Mouse (Mus musculus) hindlimb bud, embryonic 11.5 days (tissue): ENCODE results near the gene Naip5.
"Not testable (repeated sequence)": the region's sequence is repeated elsewhere in the genome, so short reads cannot be mapped to it uniquely, and the experiment has no call there.

Source experiments
- DNase-seq: peaks from one replicate; pipeline ENCODE4 v3.0.0-alpha.2; 2012; ENCODE audit warnings: low read depth, low spot score; ENCODE audit errors: extremely low spot score

Gene Naip5

DNA sequence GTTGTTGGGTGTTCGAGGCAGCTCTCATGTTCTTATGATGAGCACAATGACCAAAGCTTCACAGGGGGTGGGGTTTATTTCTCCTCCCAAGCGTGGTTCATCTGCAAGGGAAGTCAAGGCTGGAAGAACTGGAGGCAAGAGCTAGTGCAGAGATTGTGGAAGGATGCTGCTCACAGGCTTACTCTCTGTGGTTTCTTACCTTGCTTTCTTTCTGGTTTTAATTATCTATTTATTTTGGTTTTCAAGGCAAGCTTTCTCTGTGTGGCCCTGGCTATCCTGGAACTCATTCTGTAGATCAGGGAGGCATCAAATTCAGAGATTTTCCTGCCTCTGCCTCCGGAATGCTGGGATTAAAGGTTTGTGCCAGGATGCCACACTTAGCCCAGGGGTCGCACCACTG, at the start of gene Naip5:
Gene Naip5, minus strand, starts transcription at position 101 of the 400 bp plus-strand sequence.
- not testable (repeated sequence) for DNase-seq

DNA sequence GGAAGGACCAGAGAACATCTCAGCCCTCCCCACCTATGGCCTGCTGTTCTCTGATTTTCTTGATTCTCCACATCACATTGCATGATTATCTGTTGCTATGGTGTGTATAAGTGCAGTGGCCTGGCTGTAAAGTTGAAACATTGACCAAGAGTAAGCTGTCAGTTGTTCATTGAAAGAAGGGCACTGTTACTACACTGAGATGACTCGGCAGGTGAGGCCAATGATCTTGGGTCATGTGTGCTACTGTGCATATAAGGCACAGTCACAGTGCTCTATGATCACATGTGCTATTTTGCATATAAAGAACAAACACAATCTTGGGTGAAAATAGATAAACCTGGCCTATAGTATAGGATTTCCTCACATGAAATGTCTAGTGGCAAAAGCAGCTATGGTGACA, 38.5 kb upstream of the Naip5 start:
- no peak for DNase-seq

DNA sequence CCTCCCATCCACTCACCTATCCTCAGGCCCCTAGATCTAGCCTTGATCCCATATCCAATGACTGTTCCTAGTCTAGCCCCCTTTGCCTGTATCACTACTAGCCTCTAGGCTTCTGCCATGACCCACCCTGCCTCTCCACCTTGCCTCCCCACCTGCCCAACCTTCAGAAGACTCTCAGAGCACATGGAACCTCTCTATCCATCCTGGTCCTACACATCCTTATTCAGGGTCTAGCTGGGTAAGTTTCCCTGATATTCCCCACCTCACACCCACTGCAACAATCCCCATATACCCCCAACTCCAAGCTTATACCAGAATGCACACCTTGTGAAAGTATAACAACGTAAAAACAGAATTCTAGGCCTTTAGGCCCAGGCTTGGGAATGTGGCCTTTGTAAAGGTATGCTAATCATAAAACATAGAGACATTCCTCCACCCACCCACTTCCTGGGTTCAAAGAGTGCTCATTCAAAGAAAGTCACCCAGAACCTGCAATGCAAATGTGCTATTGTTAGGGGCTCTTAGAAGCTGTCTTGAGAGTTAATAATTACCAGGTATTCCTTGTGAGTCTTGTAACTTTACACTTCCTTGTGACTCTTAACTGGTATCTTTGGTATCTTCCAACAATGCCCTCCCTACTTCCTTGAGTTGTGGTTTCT, 25.5 kb upstream of the Naip5 start:
- DNase-seq = not testable (repeated sequence)

DNA sequence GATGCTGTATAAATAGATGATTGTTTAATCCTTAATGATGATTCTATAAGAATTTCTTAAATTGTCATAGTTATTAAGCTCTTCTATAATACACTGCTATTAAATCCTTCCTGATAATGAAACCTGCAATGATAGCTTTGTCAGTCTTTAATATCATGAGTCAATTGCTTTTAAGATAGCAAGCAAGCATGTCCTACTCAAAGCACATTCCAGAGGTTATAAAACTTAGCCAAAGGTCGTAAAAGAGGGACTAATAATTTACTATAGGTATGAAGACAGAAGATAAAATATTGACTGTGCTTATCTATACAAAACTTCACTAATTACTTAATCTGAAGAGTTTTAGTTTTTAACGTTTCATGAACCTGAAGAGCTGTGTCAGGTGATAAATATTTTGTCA, 10.9 kb upstream of the Naip5 start:
- DNase-seq = not testable (repeated sequence)

DNA sequence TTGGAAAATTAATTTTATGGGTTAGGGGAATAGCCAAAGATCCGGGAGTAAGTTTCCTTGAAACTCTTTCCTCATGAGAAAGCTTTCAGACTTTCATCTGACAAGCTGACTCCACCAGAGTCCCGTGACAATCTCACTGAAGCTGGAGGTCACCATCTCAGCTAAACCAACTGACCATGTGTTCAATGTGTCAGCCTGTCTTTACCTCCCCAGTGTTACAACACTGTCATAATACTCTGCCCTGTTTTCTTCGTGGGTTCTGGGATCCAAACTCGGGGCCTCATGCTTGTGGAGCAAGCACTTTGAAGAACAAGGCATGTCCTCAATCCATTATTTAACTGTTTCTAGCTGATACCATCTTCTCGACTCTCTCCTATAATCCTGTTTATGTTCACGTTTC, 9.8 kb upstream of the Naip5 start:
- DNase-seq = not testable (repeated sequence)

DNA sequence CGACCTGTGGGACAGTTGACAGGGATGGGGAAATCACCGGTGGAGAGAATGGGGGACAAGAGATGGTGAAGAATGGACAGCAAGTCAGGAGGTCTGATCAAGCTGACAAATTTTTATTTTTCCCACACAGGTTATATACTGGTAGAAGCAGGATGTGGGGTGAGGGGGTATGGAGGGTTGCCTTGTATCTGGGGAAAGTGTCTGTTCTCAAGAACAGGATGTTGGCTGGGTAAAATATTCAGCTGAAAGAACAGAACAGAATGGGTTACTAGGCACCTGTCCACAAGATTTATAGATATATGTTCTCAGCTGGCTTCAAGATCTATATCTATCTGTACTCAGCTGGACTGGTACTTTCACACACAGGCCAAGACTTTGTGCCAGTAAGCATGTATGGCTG, 5.8 kb upstream of the Naip5 start:
- DNase-seq = not testable (repeated sequence)

DNA sequence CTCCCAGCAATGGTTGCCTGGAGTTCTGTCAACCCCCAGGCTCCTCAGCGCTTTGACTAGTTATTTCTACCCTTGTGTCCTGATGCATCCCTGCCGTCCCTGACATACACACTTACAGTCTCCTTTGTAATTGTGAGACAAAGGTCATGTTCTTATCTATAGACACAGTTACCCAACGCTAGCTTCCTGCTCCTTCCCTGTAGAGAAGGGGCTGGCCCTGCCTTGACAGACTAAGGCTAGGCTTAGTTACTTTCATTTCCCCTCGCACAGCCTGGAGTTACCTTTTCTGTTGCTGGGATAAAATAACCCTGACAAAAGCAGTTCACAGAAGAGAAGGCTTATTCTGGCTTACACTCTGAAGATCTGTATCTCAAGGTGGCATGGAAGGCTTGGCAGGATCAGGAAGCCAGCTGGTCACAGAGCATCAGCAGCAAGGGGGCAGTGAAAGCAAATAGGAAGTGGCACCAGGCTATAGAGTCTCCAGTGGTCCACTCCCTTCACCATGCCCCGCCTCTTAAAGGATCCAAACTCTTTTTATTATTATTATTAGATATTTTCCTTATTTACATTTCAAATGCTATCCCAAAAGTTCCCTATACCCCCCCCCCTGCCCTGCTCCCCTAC, 885 bp upstream of the Naip5 start:
- not testable (repeated sequence) for DNase-seq

DNA sequence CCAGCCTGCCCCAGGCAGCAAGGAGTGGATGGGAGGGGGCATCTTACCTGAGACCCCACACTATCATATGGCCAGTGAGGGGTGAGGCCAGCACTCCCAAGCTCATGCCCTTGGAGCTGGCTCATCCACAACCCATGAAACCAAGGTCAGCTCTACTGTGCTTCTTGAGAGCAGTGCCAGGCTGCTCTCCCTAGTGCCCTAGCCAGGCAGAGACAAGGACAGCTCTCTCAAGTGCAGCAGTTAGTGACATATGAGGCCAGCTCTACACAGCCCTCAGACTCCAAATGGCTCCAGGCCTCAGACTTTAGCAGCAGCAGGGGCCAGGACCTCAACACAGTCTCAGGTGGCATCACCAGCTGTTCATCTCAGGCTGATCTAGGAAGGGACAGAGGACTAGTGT, 2.4 kb downstream of the Naip5 start:
- DNase-seq = no peak

DNA sequence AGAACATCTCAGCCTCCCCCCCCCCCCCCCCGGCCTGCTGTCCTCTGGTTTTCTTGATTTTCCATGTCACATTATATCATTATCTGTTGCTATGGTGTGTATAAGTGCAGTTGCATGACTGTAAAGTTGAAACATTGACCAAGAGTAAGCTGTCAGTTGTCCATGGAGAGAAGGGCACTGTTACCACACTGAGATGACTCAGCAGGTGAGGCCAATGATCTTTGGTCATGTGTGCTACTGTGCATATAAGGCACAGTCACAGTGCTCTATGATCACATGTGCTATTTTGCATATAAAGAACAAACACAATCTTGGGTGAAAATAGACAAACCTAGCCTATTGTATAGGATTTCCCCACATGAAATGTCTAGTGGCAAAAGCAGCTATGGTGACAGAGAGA, 32.4 kb downstream of the Naip5 start:
- DNase-seq = not testable (repeated sequence)

DNA sequence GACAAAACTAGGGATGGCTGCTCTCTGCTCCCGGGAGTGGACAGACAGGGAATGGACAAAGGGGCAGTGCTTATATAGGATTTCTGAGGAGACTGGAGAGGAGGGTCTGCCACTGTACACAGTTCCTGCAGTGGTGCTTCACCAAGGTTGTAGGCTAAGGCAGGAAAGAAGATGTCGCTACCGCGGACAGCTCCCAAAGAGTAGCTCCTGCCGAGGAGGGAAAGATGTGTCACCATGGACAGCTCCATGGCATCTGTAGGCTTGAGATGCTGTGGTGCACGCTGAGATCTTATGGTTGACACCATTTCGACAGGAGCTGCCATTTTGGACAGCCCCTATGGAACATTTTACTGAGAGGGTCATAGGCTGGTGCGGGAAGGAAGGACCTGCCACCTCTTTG, 35.6 kb downstream of the Naip5 start:
- peak; percentile 8 for DNase-seq

DNA sequence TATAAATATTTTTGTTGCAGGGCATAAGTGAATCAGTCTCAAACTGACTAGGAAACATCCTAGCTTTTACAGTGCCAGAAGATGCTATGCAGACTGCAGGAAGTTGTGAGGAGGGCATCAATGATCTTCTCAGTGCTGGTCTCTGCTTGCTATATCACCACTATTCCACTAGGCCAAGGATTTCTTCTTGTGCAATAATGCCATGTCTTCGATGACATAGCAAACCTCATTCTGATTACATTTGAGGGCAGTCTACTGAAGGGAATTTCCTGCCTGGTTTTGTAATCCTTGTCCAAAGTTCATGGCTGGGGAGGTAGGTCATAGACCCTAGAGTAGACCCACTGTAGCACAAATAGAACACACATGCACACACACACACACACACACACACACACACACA, 42.8 kb downstream of the Naip5 start:
- DNase-seq = no peak

DNA sequence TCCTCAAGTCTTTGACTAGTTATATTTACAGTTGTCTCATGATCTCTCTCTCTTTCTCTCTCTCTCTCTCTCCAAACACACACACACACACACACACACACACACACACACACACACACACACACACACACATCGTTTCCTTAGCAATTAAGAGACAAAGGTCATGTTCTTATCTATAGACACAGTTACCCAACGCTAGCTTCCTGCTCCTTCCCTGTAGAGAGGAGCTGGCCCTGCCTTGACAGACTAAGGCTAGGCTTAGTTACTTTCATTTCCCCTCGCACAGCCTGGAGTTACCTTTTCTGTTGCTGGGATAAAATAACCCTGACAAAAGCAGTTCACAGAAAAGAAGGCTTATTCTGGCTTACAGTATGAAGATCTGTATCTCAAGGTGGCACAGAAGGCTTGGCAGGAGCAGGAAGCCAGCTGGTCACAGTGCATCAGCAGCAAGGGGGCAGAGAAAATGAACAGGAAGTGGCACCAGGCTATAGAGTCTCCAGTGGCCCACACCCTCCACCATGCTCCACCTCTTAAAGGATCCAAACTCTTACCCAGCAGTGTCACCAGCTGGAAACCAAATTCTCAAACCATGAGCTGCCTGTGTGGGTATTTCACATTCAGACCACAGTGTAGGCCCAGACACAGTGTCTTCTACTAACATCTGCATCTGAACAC, 44.3 kb downstream of the Naip5 start, which contains the start of gene Naip2:
Gene Naip2, minus strand, starts transcription at position 434 of the 675 bp plus-strand sequence.
- not testable (repeated sequence) for DNase-seq

DNA sequence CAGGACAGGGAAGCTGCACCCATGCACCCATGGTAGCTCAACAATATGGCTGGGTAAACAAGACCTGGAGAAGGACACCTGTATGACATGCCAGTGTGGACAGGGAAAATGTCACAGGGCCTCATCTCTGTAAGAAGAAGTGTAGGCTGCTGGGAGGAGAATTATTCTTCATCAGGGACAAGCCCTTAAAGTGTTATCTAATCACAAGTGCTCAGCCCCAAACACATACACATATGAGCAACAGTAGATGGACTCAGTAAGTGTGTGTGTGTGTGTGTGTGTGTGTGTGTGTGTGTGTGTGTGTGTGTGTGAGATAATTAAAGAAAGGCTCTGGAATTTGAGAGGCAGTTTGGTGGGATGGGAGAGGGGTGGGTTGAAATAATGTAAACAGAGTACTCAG, 45.3 kb downstream of the Naip5 start:
- no peak for DNase-seq

DNA sequence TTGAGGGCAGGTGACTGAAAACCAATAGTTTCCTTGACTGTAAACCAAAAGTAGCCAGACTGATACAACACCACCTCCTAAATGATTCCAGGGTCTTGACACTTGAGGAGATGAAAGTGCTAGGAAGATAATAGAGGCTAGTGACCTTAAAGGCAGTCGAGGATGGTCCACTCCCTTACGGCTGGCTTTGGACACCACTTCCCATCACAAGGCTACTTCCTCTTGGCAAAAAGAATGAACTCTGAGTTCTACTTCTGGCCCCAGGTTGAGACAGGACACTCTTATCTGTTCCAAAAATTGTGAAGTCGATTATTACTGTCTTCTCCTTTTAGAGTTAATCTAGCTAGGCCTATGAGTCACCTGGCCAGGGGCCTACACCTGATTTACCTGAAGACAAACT, 50.7 kb downstream of the Naip5 start:
- DNase-seq = no peak

DNA sequence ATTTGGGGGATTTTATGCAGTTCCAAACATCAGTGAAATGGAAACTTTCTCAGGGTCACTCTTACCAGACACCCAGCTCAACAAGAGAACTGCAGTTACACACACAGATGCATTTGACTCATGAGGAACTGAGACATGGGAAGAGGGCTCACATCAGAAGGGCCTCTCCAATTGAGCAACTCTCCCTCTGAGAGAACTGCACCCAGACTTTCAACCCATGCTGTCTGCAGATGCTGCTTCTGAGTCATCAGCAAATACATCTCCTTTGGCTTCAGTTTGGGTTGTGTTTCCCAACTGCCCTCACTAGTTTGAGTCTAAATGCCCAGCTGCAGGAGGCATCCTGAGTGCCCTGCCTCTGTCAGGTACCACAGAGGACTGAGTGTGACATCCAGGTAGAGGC, 63.0 kb downstream of the Naip5 start:
- not testable (repeated sequence) for DNase-seq

DNA sequence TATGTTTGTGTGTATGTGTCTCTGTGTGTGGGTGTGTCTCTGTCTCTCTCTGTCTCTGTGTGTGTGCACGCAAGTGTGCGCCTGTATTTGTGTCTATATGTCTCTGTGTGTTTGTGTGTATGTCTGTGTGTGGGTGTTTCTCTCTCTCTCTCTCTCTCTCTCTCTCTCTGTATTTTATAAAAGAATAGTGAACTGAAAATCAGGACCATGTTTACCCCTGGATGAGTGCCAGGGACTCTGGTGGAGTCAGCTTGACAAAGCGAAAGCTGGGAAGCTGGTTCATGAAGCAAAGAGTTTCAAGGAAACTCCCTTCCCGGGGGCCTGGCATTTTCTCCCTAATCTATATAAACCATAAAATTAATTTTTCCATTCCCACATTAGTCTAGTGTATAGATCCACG, 71.8 kb downstream of the Naip5 start:
- not testable (repeated sequence) for DNase-seq

DNA sequence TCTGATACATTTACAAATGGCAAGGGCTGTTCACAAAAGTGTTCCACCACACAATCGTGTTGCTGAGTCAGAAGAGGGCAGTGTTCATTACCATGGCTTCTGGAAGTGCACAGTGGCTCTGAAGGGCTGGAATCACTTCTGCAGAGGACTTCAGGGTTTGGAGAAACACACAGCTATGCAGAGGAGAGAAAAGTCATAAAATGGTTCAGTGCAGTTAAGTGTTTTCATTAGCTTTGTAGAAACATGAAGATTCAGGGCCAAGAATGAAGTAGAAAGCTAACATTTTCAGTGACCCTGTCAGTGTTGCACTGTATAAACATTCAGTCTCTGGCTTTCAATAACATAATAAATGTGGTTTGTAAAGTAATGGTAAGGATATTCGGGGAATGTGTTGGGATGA, 79.7 kb downstream of the Naip5 start:
- not testable (repeated sequence) for DNase-seq

DNA sequence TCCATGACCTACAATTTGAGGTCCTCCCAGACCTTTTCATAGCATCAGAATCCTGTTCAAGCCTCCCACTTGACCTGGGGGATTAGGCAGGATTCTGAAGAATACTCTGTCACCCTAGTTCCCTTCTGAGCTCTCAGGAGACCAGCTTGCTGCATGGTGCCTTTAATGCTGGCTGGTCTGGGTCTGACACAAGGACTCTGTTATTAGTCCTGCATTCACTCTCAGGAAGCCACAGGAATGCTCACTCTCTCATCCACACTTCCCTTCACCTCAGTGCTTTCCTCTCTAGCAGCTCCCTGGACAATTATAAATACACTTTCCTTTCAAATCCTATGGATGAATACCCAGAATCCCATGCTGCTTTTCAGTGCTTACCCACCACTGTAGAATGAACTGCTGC, 83.7 kb downstream of the Naip5 start:
- DNase-seq = not testable (repeated sequence)
